Mouse (Mus musculus) granulocyte monocyte progenitor cell, adult 5-6 weeks (primary cell): Measurements from ENCODE around the gene Olfr781. TPM values are rescaled to one million over a fixed set of nuclear protein-coding genes. Genes with fewer than 3 reads are reported as not detected.
"Not testable (repeated sequence)": the region's sequence is repeated elsewhere in the genome, so short reads cannot be mapped to it uniquely, and the experiment has no call there.

ENCODE experiments used
- ATAC-seq: replicated peaks from 2 replicates; pipeline ENCODE4 v1.8.0; 2016; ENCODE audit warnings: mild to moderate bottlenecking, moderate TSS enrichment, inconsistent platforms; ENCODE audit not compliant: poor library complexity, severe bottlenecking
- total RNA-seq, 2 experiments: library from RNA; stranded (forward) in 1 of 2; stranded (reverse) in 1 of 2; fragments of 200-712, 200-1000 nt in 1 of 2; fragments of >200 nt in 1 of 2; fragmentation: Nextera tagmentation in 1 of 2; gene quantifications; 2 replicates each; pipeline ENCODE4 v1.2.3; 2014 to 2017

Gene Olfr781
- total RNA-seq (2014; fragmentation: Nextera tagmentation) (not detected in 2 replicates), total RNA-seq (2017) (not detected in 2 replicates)

DNA sequence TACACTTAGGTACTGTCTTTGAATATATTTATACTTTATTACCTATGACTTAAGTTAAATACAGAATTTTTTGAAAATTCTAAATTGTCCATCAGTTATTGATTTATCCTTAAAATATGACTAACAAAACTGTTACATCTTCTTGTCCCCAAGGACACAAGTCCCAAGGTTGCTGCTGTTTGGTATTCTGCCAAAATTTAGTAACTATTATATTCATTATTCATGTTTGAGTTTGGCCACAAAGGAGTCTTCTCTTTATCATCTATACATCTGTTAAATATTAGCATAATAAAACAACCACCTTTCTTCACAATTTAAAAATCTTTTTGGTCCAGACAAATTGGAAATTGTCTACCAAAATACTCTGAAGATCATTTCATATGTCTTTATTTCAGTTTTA lies at the start of gene Olfr781:
Gene Olfr781, plus strand, starts transcription at position 301 of the 400 bp plus-strand sequence.
- no peak for ATAC-seq

GRCm38 (mm10) chr10:129312973-129313372 lies 15.7 kb upstream of the Olfr781 start:
- ATAC-seq: not testable (repeated sequence)

GRCm38 (mm10) chr10:129313521-129313920 lies 15.1 kb upstream of the Olfr781 start:
- ATAC-seq: not testable (repeated sequence)

DNA sequence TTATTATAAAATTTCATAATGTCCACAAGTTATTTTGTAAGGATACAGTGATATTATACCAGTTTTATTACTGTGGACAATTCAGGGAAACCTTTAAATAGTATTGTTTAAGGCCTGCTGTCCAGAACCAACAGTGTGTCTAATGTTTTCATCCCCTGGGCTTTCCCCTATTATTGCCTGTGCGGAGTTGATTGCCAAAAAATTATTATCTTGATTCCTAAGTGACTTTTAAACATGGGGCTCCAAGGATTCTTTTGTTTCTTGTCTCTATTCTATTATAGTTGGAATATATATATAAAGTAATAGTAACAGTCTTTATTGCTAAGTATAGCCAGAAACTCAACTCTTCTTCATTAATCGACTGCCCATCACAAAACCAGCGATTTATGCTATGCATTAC lies 10.8 kb upstream of the Olfr781 start, which contains the start of gene Olfr780:
Gene Olfr780, plus strand, starts transcription at position 301 of the 400 bp plus-strand sequence.
- ATAC-seq: no peak

GRCm38 (mm10) chr10:129348550-129348949 lies 19.9 kb downstream of the Olfr781 start, which contains the start of gene Olfr782:
Gene Olfr782, plus strand, starts transcription at chr10:129348850.
- no peak for ATAC-seq

DNA sequence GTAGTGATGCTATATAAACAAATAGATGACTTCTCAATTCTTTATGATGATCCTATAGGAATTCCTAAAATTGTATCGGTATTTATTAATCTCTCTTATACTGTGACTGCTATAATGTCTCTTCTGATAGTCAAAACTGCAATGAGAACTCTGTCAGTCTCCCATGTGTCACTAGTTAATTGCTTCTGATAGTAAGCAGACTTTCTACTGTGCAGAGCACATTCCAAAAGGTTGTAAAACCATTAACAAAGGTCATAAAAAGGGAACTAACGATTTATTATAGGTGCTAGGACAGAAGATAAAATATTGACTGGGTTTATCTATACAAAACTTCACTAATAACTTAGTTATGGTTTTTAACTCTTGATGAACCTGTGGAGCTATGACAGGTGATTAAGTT lies 23.8 kb downstream of the Olfr781 start:
- not testable (repeated sequence) for ATAC-seq

- not testable (repeated sequence) for ATAC-seq
These were observed 27.8 kb downstream of the Olfr781 start for GRCm38 (mm10) chr10:129356496-129356895.

- no peak for ATAC-seq
These were observed 28.7 kb downstream of the Olfr781 start for GRCm38 (mm10) chr10:129357307-129357706.

GRCm38 (mm10) chr10:129374051-129374450 lies 45.4 kb downstream of the Olfr781 start:
- not testable (repeated sequence) for ATAC-seq

Other genes starting within 250 kb of the Olfr781 start
- not detected in 2 replicates for gene Olfr767, start 245.9 kb upstream of the Olfr781 start, total RNA-seq (2014; fragmentation: Nextera tagmentation)
- gene Olfr767, start 245.9 kb upstream of the Olfr781 start, total RNA-seq (2017): not detected in 2 replicates
- gene Olfr768, start 229.5 kb upstream of the Olfr781 start, total RNA-seq (2014; fragmentation: Nextera tagmentation): not detected in 2 replicates
- gene Olfr768, start 229.5 kb upstream of the Olfr781 start, total RNA-seq (2017): not detected in 2 replicates
- gene Olfr769, start 211.0 kb upstream of the Olfr781 start, total RNA-seq (2014; fragmentation: Nextera tagmentation): not detected in 2 replicates
- not detected in 2 replicates for gene Olfr769, start 211.0 kb upstream of the Olfr781 start, total RNA-seq (2017)
- gene Olfr770, start 189.9 kb upstream of the Olfr781 start, total RNA-seq (2014; fragmentation: Nextera tagmentation): not detected in 2 replicates
- gene Olfr770, start 189.9 kb upstream of the Olfr781 start, total RNA-seq (2017): not detected in 2 replicates
- gene Olfr771, start 164.1 kb upstream of the Olfr781 start, total RNA-seq (2014; fragmentation: Nextera tagmentation): not detected in 2 replicates
- gene Olfr771, start 164.1 kb upstream of the Olfr781 start, total RNA-seq (2017): not detected in 2 replicates
- gene Olfr772, start 150.9 kb upstream of the Olfr781 start, total RNA-seq (2014; fragmentation: Nextera tagmentation): not detected in 2 replicates
- gene Olfr772, start 150.9 kb upstream of the Olfr781 start, total RNA-seq (2017): not detected in 2 replicates
- gene Olfr773, start 141.4 kb upstream of the Olfr781 start, total RNA-seq (2014; fragmentation: Nextera tagmentation): not detected in 2 replicates
- gene Olfr773, start 141.4 kb upstream of the Olfr781 start, total RNA-seq (2017): not detected in 2 replicates
- not detected in 2 replicates for gene Olfr774, start 92.7 kb upstream of the Olfr781 start, total RNA-seq (2014; fragmentation: Nextera tagmentation)
- not detected in 2 replicates for gene Olfr774, start 92.7 kb upstream of the Olfr781 start, total RNA-seq (2017)
- gene Olfr775, start 80.4 kb upstream of the Olfr781 start, total RNA-seq (2014; fragmentation: Nextera tagmentation): not detected in 2 replicates
- gene Olfr775, start 80.4 kb upstream of the Olfr781 start, total RNA-seq (2017): not detected in 2 replicates
- gene Olfr776, start 69.7 kb upstream of the Olfr781 start, total RNA-seq (2014; fragmentation: Nextera tagmentation): not detected in 2 replicates
- not detected in 2 replicates for gene Olfr776, start 69.7 kb upstream of the Olfr781 start, total RNA-seq (2017)
- not detected in 2 replicates for gene Olfr777, start 57.4 kb upstream of the Olfr781 start, total RNA-seq (2014; fragmentation: Nextera tagmentation)
- not detected in 2 replicates for gene Olfr777, start 57.4 kb upstream of the Olfr781 start, total RNA-seq (2017)
- not detected in 2 replicates for gene Olfr780, start 10.7 kb upstream of the Olfr781 start, total RNA-seq (2014; fragmentation: Nextera tagmentation)
- not detected in 2 replicates for gene Olfr780, start 10.7 kb upstream of the Olfr781 start, total RNA-seq (2017)
- not detected in 2 replicates for gene Olfr782, start 20.0 kb downstream of the Olfr781 start, total RNA-seq (2014; fragmentation: Nextera tagmentation)
- gene Olfr782, start 20.0 kb downstream of the Olfr781 start, total RNA-seq (2017): not detected in 2 replicates
- gene Olfr784, start 55.2 kb downstream of the Olfr781 start, total RNA-seq (2014; fragmentation: Nextera tagmentation): 0.23 and 0.37 TPM in 2 replicates
- gene Olfr784, start 55.2 kb downstream of the Olfr781 start, total RNA-seq (2017): not detected in 2 replicates
- not detected in 2 replicates for gene Olfr785, start 76.6 kb downstream of the Olfr781 start, total RNA-seq (2014; fragmentation: Nextera tagmentation)
- not detected in 2 replicates for gene Olfr785, start 76.6 kb downstream of the Olfr781 start, total RNA-seq (2017)
- gene Olfr786, start 98.5 kb downstream of the Olfr781 start, total RNA-seq (2014; fragmentation: Nextera tagmentation): not detected in 2 replicates
- gene Olfr786, start 98.5 kb downstream of the Olfr781 start, total RNA-seq (2017): not detected in 2 replicates
- gene Olfr787, start 133.0 kb downstream of the Olfr781 start, total RNA-seq (2014; fragmentation: Nextera tagmentation): not detected in 2 replicates
- not detected in 2 replicates for gene Olfr787, start 133.0 kb downstream of the Olfr781 start, total RNA-seq (2017)
- not detected in 2 replicates for gene Olfr788, start 142.1 kb downstream of the Olfr781 start, total RNA-seq (2014; fragmentation: Nextera tagmentation)
- gene Olfr788, start 142.1 kb downstream of the Olfr781 start, total RNA-seq (2017): not detected in 2 replicates
- gene Olfr789, start 155.9 kb downstream of the Olfr781 start, total RNA-seq (2014; fragmentation: Nextera tagmentation): not detected in 2 replicates
- not detected in 2 replicates for gene Olfr789, start 155.9 kb downstream of the Olfr781 start, total RNA-seq (2017)
- gene Olfr790, start 169.6 kb downstream of the Olfr781 start, total RNA-seq (2014; fragmentation: Nextera tagmentation): not detected in 2 replicates
- gene Olfr790, start 169.6 kb downstream of the Olfr781 start, total RNA-seq (2017): not detected in 2 replicates
- not detected in 2 replicates for gene Olfr791, start 192.9 kb downstream of the Olfr781 start, total RNA-seq (2014; fragmentation: Nextera tagmentation)
- gene Olfr791, start 192.9 kb downstream of the Olfr781 start, total RNA-seq (2017): not detected in 2 replicates
- not detected in 2 replicates for gene Olfr792, start 210.3 kb downstream of the Olfr781 start, total RNA-seq (2014; fragmentation: Nextera tagmentation)
- not detected in 2 replicates for gene Olfr792, start 210.3 kb downstream of the Olfr781 start, total RNA-seq (2017)
- gene Olfr794, start 238.8 kb downstream of the Olfr781 start, total RNA-seq (2014; fragmentation: Nextera tagmentation): not detected in 2 replicates
- gene Olfr794, start 238.8 kb downstream of the Olfr781 start, total RNA-seq (2017): not detected in 2 replicates